Mouse (Mus musculus): ENCODE results near the gene Olfr279.
"Not testable (repeated sequence)": the region's sequence is repeated elsewhere in the genome, so short reads cannot be mapped to it uniquely, and the experiment has no call there.

Gene Olfr279

DNA sequence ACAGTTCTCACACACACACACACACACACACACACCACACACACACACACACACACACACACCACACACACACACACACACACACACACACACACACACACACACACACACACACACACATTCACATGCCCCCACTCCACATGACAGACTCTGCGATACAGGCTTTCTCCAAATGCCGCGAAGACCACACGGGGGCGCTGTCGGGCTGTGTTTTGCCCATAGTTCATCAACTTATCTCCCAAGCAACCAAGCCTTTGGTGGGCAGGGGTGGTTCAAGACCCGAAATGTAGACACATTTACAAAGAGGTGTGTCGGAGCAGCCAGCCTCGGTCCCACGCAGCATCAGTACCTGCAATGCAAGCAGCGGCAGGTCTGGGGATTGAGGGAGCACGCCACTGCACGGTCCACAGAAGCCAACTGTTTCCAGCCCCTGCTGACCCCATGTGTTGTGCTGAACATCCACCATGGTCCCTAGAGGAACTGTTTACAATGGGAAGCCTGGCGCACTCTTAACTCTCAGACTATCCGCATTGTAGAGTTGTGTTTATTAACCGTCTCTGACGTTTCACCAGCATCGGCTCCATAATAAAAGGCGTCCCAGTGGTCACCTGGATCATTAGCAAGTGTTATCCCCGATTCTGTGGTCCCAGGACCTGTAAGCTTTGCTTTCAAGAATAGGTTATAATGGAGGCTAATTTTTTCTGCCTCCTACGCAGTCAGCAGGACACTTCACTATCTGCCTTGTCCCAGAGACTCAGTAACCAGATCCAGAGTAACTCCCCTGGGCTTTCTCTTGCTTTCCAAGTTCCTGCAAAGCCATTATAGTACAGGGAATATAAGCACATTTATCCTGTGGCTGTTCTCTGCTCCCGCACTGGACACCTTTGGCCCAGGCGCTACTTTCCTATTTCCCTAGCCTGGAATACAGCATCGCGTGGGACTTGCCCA lies 18.5 kb downstream of the Olfr279 start:
- peak; percentile 75 to 81 for DNase-seq (ENCODE audit: low read depth in 2 of 2, low spot score in 2 of 2)

GRCm38 (mm10) chr15:98511386-98511928 lies 19.3 kb downstream of the Olfr279 start:
- DNase-seq (ENCODE audit: low read depth in 2 of 2, low spot score in 2 of 2): peak in 1 of 2 experiments; percentile 26

DNA sequence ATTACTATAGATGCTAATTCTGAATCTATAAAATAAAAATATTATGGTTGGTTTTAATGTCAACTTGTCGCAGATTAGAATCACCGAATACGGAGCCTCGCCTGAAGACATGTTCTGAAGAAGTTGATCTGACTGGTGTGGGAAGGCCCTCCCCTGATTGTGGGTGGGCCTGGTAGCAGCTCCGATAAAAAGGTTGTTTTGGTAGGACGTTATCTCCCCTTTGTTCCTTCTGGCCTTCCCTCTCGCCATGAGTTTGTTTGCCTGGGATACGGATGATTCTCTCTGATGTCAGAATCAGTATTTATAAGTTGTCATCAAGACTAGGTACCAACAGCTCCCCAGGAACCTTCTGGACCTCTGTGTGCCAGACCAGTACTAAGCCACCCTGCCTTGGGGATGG lies 20.0 kb downstream of the Olfr279 start:
- DNase-seq (ENCODE audit: low read depth in 2 of 2, low spot score in 2 of 2): no peak

DNA sequence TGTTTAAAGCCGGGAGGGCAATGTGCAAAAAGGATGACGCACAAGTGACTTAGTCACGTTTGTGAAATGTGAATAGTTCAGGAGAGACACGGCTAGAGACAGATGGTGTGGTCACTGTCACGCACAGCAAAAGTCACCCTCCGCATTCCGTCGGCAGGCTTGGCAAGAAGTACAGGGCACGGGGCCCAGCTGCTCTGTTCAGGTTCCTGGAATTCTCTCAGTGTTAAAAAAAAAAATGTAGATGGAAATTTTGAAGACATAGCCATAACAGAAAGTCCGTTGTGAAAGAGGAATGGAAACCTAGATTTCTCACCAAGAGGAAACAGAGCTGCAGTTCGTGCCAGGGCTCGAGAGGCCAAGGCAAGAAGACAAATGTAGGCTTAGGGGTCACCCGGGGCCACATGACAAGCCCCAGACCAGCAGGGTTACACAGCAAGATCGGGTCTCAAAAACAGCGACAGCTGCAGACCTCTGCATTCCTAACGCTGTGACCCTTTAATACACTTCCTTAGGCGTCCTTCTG lies 20.7 kb downstream of the Olfr279 start:
- DNase-seq (ENCODE audit: low read depth in 2 of 2, low spot score in 2 of 2): no peak

- DNase-seq (ENCODE audit: low read depth in 2 of 2, low spot score in 2 of 2): not testable (repeated sequence)
Observed at GRCm38 (mm10) chr15:98513676-98514075, 21.5 kb downstream of the Olfr279 start.

DNA sequence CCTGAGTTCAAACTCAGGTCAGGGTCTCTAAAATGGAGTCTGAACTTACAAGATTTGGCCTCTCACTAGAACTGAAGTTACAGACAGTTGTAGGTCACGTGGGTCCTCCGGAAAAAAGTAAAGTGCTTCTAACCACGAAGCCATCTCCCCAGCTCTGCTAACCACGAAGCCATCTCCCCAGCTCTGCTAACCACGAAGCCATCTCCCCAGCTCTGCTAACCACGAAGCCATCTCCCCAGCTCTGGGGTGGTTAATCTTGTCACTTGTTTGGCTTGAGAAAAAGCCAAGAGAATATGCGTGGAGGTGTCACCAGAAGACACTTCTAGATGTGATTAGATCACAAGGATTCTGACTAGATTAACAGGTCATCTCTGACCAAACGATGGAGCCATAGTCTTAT lies 21.9 kb downstream of the Olfr279 start:
- DNase-seq (ENCODE audit: low read depth in 2 of 2, low spot score in 2 of 2): peak; percentile 36 to 48

DNA sequence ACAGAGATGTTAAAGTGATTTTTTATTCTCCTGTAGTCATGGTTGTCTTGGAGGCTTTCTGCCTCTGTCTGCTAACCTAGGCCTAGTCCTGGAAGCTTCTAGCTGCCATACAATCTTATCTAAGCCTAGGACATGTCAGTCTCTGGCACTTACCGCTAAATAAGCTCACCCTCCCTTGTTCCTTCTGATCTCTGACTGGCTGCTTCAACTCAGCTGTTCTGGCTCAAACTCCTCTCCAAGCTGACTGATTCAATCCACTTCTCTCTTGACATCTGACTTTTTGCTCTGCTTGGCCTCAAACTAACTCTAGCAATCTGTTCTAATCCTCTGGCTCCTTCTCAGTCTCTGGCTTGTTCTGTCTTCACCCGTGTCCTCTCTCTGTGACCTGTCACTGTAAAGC lies 22.6 kb downstream of the Olfr279 start:
- DNase-seq (ENCODE audit: low read depth in 2 of 2, low spot score in 2 of 2): not testable (repeated sequence)

DNA sequence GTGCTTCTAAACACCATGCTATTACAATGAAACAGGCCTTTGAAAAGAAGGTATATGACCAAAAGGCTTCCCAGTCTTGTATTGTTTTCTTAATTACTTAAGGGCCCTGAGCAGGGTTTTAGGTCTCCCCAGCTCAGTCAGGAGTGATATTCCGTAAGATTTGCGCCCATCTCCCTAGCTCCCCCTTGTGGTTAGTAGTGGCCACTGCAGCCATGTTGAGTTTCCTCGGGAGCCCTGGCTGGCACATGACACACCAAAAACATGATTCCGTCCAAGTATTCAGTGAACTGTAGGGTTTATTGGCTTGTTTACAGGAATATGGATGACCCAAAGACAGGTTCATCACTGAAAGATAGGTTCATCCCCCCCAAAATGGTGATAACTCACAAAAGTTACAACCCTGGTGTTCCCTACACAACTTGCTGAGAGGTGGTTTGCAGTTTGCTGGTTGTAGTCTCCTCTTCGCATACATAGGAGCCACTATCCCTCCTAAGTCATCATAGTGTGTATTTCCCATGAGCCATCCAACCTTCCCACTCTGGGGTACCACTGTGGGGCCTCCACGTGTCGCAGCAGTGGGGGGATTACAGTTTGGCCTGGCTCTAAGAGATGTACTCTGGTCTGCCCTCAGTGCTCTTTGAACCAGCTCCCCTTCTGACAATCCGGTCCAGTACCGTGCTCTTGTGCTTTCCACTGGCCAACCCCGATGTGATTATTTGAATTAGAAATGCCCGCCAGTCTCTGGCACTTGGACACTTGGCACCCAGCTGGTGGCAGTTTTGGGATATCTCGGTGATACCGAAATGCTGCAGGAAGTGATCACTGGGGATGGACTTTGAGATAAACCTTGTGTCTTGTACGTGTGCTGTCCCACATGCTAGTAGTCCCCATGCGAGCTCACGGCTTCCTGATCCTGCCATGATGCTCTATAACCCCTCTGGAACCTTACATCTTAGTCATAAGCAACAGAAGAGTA lies 25.5 kb downstream of the Olfr279 start:
- peak; percentile 57 to 69 for DNase-seq (ENCODE audit: low read depth in 2 of 2, low spot score in 2 of 2)

GRCm38 (mm10) chr15:98521245-98521644 lies 29.0 kb downstream of the Olfr279 start:
- DNase-seq (ENCODE audit: low read depth in 2 of 2, low spot score in 2 of 2): no peak

- no peak for DNase-seq (ENCODE audit: low read depth in 2 of 2, low spot score in 2 of 2)
Observed at GRCm38 (mm10) chr15:98526057-98526456, 33.9 kb downstream of the Olfr279 start.

GRCm38 (mm10) chr15:98527056-98527771 lies 35.0 kb downstream of the Olfr279 start:
- DNase-seq (ENCODE audit: low read depth in 2 of 2, low spot score in 2 of 2): no peak

GRCm38 (mm10) chr15:98528066-98528563 lies 35.9 kb downstream of the Olfr279 start:
- DNase-seq (ENCODE audit: low read depth in 2 of 2, low spot score in 2 of 2): no peak

DNA sequence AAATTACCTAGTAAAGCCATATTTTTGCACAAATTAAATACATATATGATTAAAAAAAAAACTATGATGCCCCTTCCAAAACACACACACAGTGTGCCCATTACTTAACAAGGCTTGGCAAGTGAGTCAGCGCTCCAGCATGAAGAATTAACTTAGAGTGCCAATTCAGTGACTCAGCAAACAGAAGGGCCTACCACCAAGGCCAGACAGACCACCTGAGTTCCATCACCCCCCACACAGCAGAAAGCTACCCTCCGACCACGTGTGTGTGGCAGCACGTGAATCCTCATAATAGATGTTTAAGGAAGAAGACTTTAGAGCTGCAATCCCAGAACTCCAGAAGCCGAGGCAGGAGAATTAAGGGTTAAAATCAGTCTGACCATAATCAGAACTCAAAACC lies 40.1 kb downstream of the Olfr279 start:
- no peak for DNase-seq (ENCODE audit: low read depth in 2 of 2, low spot score in 2 of 2)

DNA sequence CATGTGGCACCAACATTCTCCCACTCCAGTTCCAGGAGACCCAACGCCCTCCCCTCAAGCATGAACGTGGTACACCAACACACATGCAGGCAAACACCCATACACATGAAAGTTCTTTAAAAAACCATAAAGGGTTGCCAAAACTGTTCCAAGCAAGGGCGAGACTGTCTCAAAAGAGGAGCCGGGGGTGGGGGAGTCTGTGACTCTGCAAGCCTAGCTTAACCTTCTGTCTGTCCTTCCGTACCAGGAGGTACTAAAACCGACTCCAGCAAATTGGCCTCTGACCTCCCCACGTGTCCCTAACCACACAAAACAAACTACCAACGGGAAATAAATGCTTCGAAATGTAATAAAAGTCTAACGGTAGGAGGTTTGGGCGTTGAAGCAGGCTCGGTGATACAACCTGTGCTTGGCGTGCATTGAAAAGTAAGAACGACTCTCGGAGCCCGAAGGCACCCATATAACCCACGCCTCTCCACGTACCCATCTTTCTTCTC lies 40.9 kb downstream of the Olfr279 start:
- DNase-seq (ENCODE audit: low read depth in 2 of 2, low spot score in 2 of 2): no peak

DNA sequence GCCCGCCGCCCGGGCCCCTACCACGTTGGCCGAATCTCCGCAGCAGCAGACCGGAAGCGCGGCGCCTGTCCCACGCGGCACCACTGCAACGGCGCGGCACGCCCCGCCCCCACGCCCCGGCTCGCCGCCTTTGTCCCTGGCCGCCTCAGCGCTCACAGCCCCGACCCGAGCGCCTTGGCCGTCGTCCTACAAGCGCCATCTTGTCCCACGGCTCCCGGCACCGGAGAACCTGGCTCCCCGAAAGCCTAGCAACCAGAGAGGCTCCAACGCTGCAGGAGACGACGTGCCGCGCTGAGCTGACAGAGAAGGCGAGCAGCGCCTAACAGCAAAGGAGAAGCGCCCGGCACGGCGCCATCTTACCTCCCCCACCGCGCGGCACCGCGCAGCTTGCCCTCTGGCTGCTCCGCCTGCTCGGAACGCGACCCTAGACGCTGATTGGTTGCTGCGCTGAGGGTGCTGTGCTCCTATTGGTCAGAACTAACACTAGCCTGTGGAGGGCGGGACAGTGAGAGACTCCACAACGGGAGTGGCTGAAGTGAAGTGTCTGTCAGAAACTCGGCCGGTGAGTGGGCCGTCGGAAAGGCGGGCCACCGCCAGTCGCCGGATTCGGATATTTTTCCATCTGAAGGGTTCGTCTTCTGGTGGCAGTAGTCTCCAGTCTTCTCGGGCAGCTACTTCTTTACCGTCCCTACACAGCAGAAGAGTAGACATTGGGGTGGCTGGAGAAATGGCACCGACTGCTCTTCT lies 41.9 kb downstream of the Olfr279 start, which contains the start of gene Kansl2:
Gene Kansl2 (minus strand): TSS at position 384 of the 747 bp plus-strand sequence.
- DNase-seq (ENCODE audit: low read depth in 2 of 2, low spot score in 2 of 2): peak; percentile 96 to 97

- DNase-seq (ENCODE audit: low read depth in 2 of 2, low spot score in 2 of 2): no peak
Observed at GRCm38 (mm10) chr15:98535921-98536320, 43.7 kb downstream of the Olfr279 start.

DNA sequence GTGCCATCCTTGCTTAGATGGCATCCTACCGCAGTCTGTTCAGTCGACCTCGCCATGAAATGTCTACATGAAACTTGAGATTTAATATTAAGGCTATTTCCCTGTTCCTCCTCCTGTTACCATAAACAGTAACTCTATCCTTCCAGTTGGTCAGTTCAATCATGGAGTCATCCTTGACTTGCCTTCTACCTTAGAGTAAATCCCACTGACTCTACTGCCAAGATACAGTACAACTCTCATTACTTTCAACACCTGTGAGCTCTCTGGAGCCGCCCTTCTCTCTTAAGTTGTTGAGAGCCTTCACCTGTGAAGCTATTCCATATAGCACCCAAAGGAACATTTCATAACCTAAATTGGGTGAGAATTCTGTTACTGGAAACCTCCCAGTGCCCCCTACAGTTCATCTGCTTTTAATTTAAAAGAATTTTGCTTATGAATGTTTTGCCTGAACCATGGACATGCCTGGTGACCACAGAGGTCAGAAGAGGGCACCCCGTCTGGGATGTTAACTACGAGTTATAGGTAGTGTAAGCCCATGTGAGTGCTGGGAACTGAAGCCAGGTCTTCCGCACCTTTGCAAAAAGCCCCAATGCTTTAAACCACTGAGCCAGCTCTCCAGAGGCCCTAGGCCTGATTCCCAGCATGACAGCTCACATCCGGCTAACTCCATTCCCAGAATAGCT lies 44.8 kb downstream of the Olfr279 start:
- no peak for DNase-seq (ENCODE audit: low read depth in 2 of 2, low spot score in 2 of 2)

GRCm38 (mm10) chr15:98537923-98538322 lies 45.7 kb downstream of the Olfr279 start:
- DNase-seq (ENCODE audit: low read depth in 2 of 2, low spot score in 2 of 2): no peak

GRCm38 (mm10) chr15:98541064-98541463 lies 48.9 kb downstream of the Olfr279 start:
- DNase-seq (ENCODE audit: low read depth in 2 of 2, low spot score in 2 of 2): no peak

Measured in CD8-positive naive resting alpha-beta T cell, adult 2 months (primary cell).